Mouse (Mus musculus) lung, adult 10 weeks (tissue): ENCODE data around the gene 4932414N04Rik. TPM values are rescaled to one million over a fixed set of nuclear protein-coding genes. Genes with fewer than 3 reads are reported as not detected.

Experiments used
- polyA plus RNA-seq: library from polyadenylated mRNA; stranded (reverse); fragments of 350-450 nt; fragmentation: Illumina TruSeq; extraction: RNeasy Lipid Tissue Mini Kit (QIAGEN cat#74804); gene quantifications from one replicate; pipeline ENCODE4 v1.2.3, GENCODE M21; 2014; ENCODE audit warnings: low read depth, low replicate concordance; ENCODE audit not compliant: insufficient read depth

The 4932414N04Rik gene
- not detected for polyA plus RNA-seq

GRCm38 (mm10) chr2:68656186-68656585, at the start of gene 4932414N04Rik:
Gene 4932414N04Rik, plus strand, starts transcription at chr2:68656486.

Other genes starting within 250 kb of the 4932414N04Rik start
- gene Stk39, start 184.2 kb upstream of the 4932414N04Rik start, polyA plus RNA-seq = 5.7 TPM
- not detected for gene 4933409G03Rik, start 74.1 kb upstream of the 4932414N04Rik start, polyA plus RNA-seq
- gene Cers6, start 205.0 kb downstream of the 4932414N04Rik start, polyA plus RNA-seq = 6.3 TPM